Mouse (Mus musculus) c-Kit-negative CD71-positive TER-119-positive erythroid progenitor cells, embryonic 14.5 days (primary cell): Measurements from ENCODE around the gene Dppa5a.
A peak's percentile ranks its signal among the peaks of the same experiment; 100 is the strongest.
"Not testable (repeated sequence)": the region's sequence is repeated elsewhere in the genome, so short reads cannot be mapped to it uniquely, and the experiment has no call there.

Experiments used
- DNase-seq: peaks from one replicate; pipeline ENCODE4 v3.0.0-alpha.2; 2013; ENCODE audit warnings: low read depth, low spot score

The Dppa5a gene

GRCm38 (mm10) chr9:78365850-78366544 is 2.0 kb downstream of the Dppa5a start:
- DNase-seq = no peak

GRCm38 (mm10) chr9:78364701-78365100 is 3.3 kb downstream of the Dppa5a start:
- DNase-seq = no peak

GRCm38 (mm10) chr9:78363374-78363773 is 4.6 kb downstream of the Dppa5a start:
- DNase-seq = no peak

- no peak for DNase-seq
These were observed 7.5 kb downstream of the Dppa5a start for GRCm38 (mm10) chr9:78360484-78360872.

- no peak for DNase-seq
These were observed 8.1 kb downstream of the Dppa5a start for GRCm38 (mm10) chr9:78359750-78360483.

- DNase-seq = peak; percentile 27
These were observed 9.9 kb downstream of the Dppa5a start for GRCm38 (mm10) chr9:78358053-78358452.

GRCm38 (mm10) chr9:78355611-78356010 is 12.4 kb downstream of the Dppa5a start, which contains the start of gene Gsta2:
TSS of gene Gsta2 (minus strand) at chr9:78355788.
- DNase-seq = no peak

GRCm38 (mm10) chr9:78354665-78355578 is 13.1 kb downstream of the Dppa5a start:
- DNase-seq = no peak

- DNase-seq = no peak
These were observed 16.3 kb downstream of the Dppa5a start for GRCm38 (mm10) chr9:78351504-78352220.

GRCm38 (mm10) chr9:78350007-78350406 is 18.0 kb downstream of the Dppa5a start:
- not testable (repeated sequence) for DNase-seq

- DNase-seq = not testable (repeated sequence)
These were observed 18.8 kb downstream of the Dppa5a start for GRCm38 (mm10) chr9:78349141-78349540.

- not testable (repeated sequence) for DNase-seq
These were observed 19.6 kb downstream of the Dppa5a start for GRCm38 (mm10) chr9:78348206-78349004.

- no peak for DNase-seq
These were observed 21.0 kb downstream of the Dppa5a start for GRCm38 (mm10) chr9:78347004-78347403.

GRCm38 (mm10) chr9:78345235-78345634 is 22.7 kb downstream of the Dppa5a start:
- not testable (repeated sequence) for DNase-seq

- DNase-seq = not testable (repeated sequence)
These were observed 24.9 kb downstream of the Dppa5a start for GRCm38 (mm10) chr9:78343055-78343454.

- DNase-seq = not testable (repeated sequence)
These were observed 25.5 kb downstream of the Dppa5a start for GRCm38 (mm10) chr9:78342494-78342893.

- DNase-seq = peak; percentile 2
These were observed 27.7 kb downstream of the Dppa5a start for GRCm38 (mm10) chr9:78340324-78340723.

- not testable (repeated sequence) for DNase-seq
These were observed 30.9 kb downstream of the Dppa5a start for GRCm38 (mm10) chr9:78337050-78337449.

GRCm38 (mm10) chr9:78327289-78327688 is 40.7 kb downstream of the Dppa5a start, which contains the start of gene Omt2b:
TSS of gene Omt2b (plus strand) at chr9:78327589.
- not testable (repeated sequence) for DNase-seq

GRCm38 (mm10) chr9:78319499-78319898 is 48.5 kb downstream of the Dppa5a start:
- no peak for DNase-seq
